Comparison of ENCODE assay signal across 19 mouse cellular contexts in the genomic region with DNA sequence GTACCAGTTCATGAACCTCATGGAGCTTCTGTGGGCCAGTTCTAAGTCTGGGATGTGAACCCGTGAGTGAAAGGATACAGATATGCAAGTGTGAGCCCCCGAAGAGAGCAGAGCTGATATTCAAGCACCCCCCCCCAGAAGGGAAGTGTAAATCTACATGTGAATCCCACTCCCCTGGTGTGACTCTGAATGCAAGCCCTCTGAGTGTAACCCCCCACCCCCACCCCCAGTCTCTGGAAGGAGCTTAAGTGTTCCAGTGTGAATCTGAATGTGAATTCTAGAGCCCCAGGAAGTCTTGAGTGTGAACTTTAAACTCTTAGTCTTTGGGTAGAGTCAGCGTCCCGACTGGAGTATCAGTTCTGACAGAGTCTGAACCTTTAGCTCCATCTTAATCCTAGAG. TPM values are rescaled to one million over a fixed set of nuclear protein-coding genes. Genes with fewer than 3 reads are reported as not detected.
DNase-seq lines count a peak whose midpoint lies in the region; ATAC-seq lines count a peak whose summit lies in the region.
"Not testable (repeated sequence)": the region's sequence is repeated elsewhere in the genome, so short reads cannot be mapped to it uniquely, and the experiment has no call there.
"Had no signal": no experiment of that assay in that cellular context is flagged by ENCODE, and none has a peak within 500 bp of the region (broad histone marks: within the 10 kb centered on the region; RNA-seq: fewer than 3 reads in every experiment).

No protein-coding gene starts in this region.

- H3K4me2 ChIP-seq in forebrain, embryonic 15.5 days (replicated peaks): peak overlapping the region; percentile 25; the same call in 1 of the 2 replicates
- peak overlapping the region; percentile 29 for H3K4me2 ChIP-seq in hindbrain, embryonic 11.5 days (replicated peaks; ENCODE audit: low read depth, low read length)
- H3K4me2 ChIP-seq in hindbrain, embryonic 16.5 days (ENCODE audit: low read length): peak overlapping the region; percentile 5; the same call in 1 of the 2 replicates
- peak overlapping the region; percentile 25 for H3K4me2 ChIP-seq in midbrain, embryonic 15.5 days
- peak overlapping the region; percentile 26; the same call in 1 of the 2 replicates for H3K4me2 ChIP-seq in neural tube, embryonic 14.5 days (ENCODE audit: low read depth, low read length)

- not testable (repeated sequence) for ATAC-seq in forebrain, embryonic 15.5 days (replicated peaks); hindbrain, embryonic 11.5 days (ENCODE audit: low FRiP score); hindbrain, embryonic 16.5 days; midbrain, embryonic 15.5 days (replicated peaks); neural tube, embryonic 14.5 days (ENCODE audit: low read depth)

- WGBS in embryonic facial prominence, embryonic 10.5 days: 11% methylated on average over 4 of the region's 4 CpGs
- 13% methylated on average over 4 of the region's 4 CpGs for WGBS in forebrain, embryonic 10.5 days
- WGBS in forebrain, embryonic 15.5 days: 5% methylated on average over 4 of the region's 4 CpGs
- 5% methylated on average over 4 of the region's 4 CpGs for WGBS in hindbrain, embryonic 11.5 days
- 7% methylated on average over 4 of the region's 4 CpGs for WGBS in hindbrain, embryonic 16.5 days
- WGBS in midbrain, embryonic 10.5 days: 5% methylated on average over 4 of the region's 4 CpGs
- 1% methylated on average over 4 of the region's 4 CpGs for WGBS in midbrain, embryonic 15.5 days
- WGBS in neural tube, embryonic 14.5 days: 2% methylated on average over 4 of the region's 4 CpGs

- peaks cover 19% of the 10 kb centered on the region for H3K27me3 ChIP-seq in embryonic facial prominence, embryonic 10.5 days (replicated peaks; ENCODE audit: low read depth, poor library complexity, severe bottlenecking)
- H3K27me3 ChIP-seq in forebrain, embryonic 10.5 days (ENCODE audit: poor library complexity, severe bottlenecking): peaks cover 16% of the 10 kb centered on the region
- H3K27me3 ChIP-seq in forebrain, embryonic 15.5 days; hindbrain, embryonic 11.5 days (ENCODE audit: control insufficient read depth, insufficient read depth, low read length); hindbrain, embryonic 16.5 days (replicated peaks; ENCODE audit: control insufficient read depth, insufficient read depth, low read length); midbrain, embryonic 15.5 days (replicated peaks); neural tube, embryonic 14.5 days (ENCODE audit: control insufficient read depth, insufficient read depth, low read length): not testable (repeated sequence)
- peaks cover 13% of the 10 kb centered on the region for H3K27me3 ChIP-seq in midbrain, embryonic 10.5 days (ENCODE audit: low read depth, poor library complexity, severe bottlenecking)

- H3K36me3 ChIP-seq in embryonic facial prominence, embryonic 10.5 days (replicated peaks); forebrain, embryonic 10.5 days (replicated peaks); forebrain, embryonic 15.5 days; hindbrain, embryonic 11.5 days (ENCODE audit: control insufficient read depth, insufficient read depth, low read length); hindbrain, embryonic 16.5 days (ENCODE audit: control insufficient read depth, insufficient read depth, low read length); midbrain, embryonic 10.5 days; midbrain, embryonic 15.5 days (replicated peaks); neural tube, embryonic 14.5 days (ENCODE audit: control insufficient read depth, insufficient read depth, low read length): not testable (repeated sequence)

- H3K27ac ChIP-seq in embryonic facial prominence, embryonic 10.5 days (replicated peaks); forebrain, embryonic 10.5 days; forebrain, embryonic 15.5 days (replicated peaks); hindbrain, embryonic 11.5 days (ENCODE audit: low read depth, low read length); hindbrain, embryonic 16.5 days (ENCODE audit: low read depth, low read length); midbrain, embryonic 15.5 days; neural tube, embryonic 14.5 days (ENCODE audit: low read depth, low read length): not testable (repeated sequence)
- H3K27ac ChIP-seq in midbrain, embryonic 10.5 days (replicated peaks): peak overlapping the region; percentile 70; the same call in 1 of the 2 replicates

- peaks cover 17% of the 10 kb centered on the region for H3K4me1 ChIP-seq in embryonic facial prominence, embryonic 10.5 days
- H3K4me1 ChIP-seq in forebrain, embryonic 10.5 days: peaks cover 29% of the 10 kb centered on the region
- not testable (repeated sequence) for H3K4me1 ChIP-seq in forebrain, embryonic 15.5 days; hindbrain, embryonic 11.5 days (replicated peaks; ENCODE audit: control insufficient read depth, insufficient read depth, low read length); hindbrain, embryonic 16.5 days (ENCODE audit: control insufficient read depth, insufficient read depth, low read depth, low read length); midbrain, embryonic 15.5 days; neural tube, embryonic 14.5 days (ENCODE audit: control insufficient read depth, insufficient read depth, low read length)
- peaks cover 31% of the 10 kb centered on the region for H3K4me1 ChIP-seq in midbrain, embryonic 10.5 days

- H3K9ac ChIP-seq in forebrain, embryonic 15.5 days (replicated peaks); hindbrain, embryonic 16.5 days (ENCODE audit: low read depth, low read length); midbrain, embryonic 15.5 days; neural tube, embryonic 14.5 days (replicated peaks; ENCODE audit: low read depth, low read length): not testable (repeated sequence)
- H3K9ac ChIP-seq in hindbrain, embryonic 11.5 days (ENCODE audit: low read depth, low read length): peak overlapping the region; percentile 7; the same call in 1 of the 2 replicates

- not testable (repeated sequence) for DNase-seq in embryonic facial prominence, embryonic 10.5 days (ENCODE audit: low spot score); forebrain, embryonic 10.5 days (ENCODE audit: extremely low spot score, low spot score); hindbrain, embryonic 11.5 days (ENCODE audit: low spot score); midbrain, embryonic 10.5 days (ENCODE audit: low spot score)

- H3K9me3 ChIP-seq in embryonic facial prominence, embryonic 10.5 days; forebrain, embryonic 10.5 days; forebrain, embryonic 15.5 days; hindbrain, embryonic 11.5 days (ENCODE audit: control insufficient read depth, low read length); hindbrain, embryonic 16.5 days (ENCODE audit: control insufficient read depth, low read length); midbrain, embryonic 10.5 days (replicated peaks); midbrain, embryonic 15.5 days; neural tube, embryonic 14.5 days (ENCODE audit: control insufficient read depth, low read length): not testable (repeated sequence)

- H3K4me3 ChIP-seq in embryonic facial prominence, embryonic 10.5 days: peak overlapping the region; percentile 40
- peak overlapping the region; percentile 42 for H3K4me3 ChIP-seq in forebrain, embryonic 10.5 days
- peak overlapping the region; percentile 6; the same call in 1 of the 2 replicates for H3K4me3 ChIP-seq in forebrain, embryonic 15.5 days
- peak overlapping the region; percentile 15; the same call in 1 of the 2 replicates for H3K4me3 ChIP-seq in hindbrain, embryonic 11.5 days (ENCODE audit: low read depth, low read length)
- H3K4me3 ChIP-seq in hindbrain, embryonic 16.5 days (ENCODE audit: low read length); midbrain, embryonic 15.5 days; neural tube, embryonic 14.5 days (ENCODE audit: low read depth, low read length): not testable (repeated sequence)
- H3K4me3 ChIP-seq in midbrain, embryonic 10.5 days: peak overlapping the region; percentile 48

RNA-seq across cellular contexts. Expression of a gene that starts 3.4 kb away (rescaled TPM):
- polyA plus RNA-seq in embryonic facial prominence, embryonic 10.5 days (2016; fragmentation: Nextera tagmentation; extraction: Ambion mirVana): 8.6 and 11.1 TPM in 2 replicates
- polyA plus RNA-seq in forebrain, embryonic 10.5 days (2016; fragmentation: Nextera tagmentation; extraction: Ambion mirVana): 19.4 and 21.9 TPM in 2 replicates
- polyA plus RNA-seq in forebrain, embryonic 15.5 days (2015; fragmentation: Nextera tagmentation; extraction: Ambion mirVana): 15.8 and 16.6 TPM in 2 replicates
- 27.8 and 29.5 TPM in 2 replicates for polyA plus RNA-seq in hindbrain, embryonic 11.5 days (2014; fragmentation: Nextera tagmentation; extraction: Ambion mirVana)
- polyA plus RNA-seq in hindbrain, embryonic 16.5 days (2015; fragmentation: Nextera tagmentation; extraction: Ambion mirVana): 22.5 and 29.5 TPM in 2 replicates
- 27.1 and 35.8 TPM in 2 replicates for polyA plus RNA-seq in midbrain, embryonic 10.5 days (2016; fragmentation: Nextera tagmentation; extraction: Ambion mirVana)
- 28.1 and 32.2 TPM in 2 replicates for polyA plus RNA-seq in midbrain, embryonic 15.5 days (2015; fragmentation: Nextera tagmentation; extraction: Ambion mirVana)
- 15.6 and 19.9 TPM in 2 replicates for polyA plus RNA-seq in neural tube, embryonic 14.5 days (2014; fragmentation: Nextera tagmentation; extraction: Ambion mirVana)
- polyA plus RNA-seq: activated CD4-positive, CD25-positive, alpha-beta regulatory T cell, adult 4 months; CD4-positive, CD25-positive, alpha-beta regulatory T cell, adult 4 months; erythroblast, embryonic 14.5 days had no signal

RNA-seq across cellular contexts. Expression of a gene that starts 6.3 kb away (rescaled TPM):
- polyA plus RNA-seq in embryonic facial prominence, embryonic 10.5 days (2016; fragmentation: Nextera tagmentation; extraction: Ambion mirVana): 146 and 188 TPM in 2 replicates
- polyA plus RNA-seq in forebrain, embryonic 10.5 days (2016; fragmentation: Nextera tagmentation; extraction: Ambion mirVana): 82.0 and 90.0 TPM in 2 replicates
- 23.8 and 26.4 TPM in 2 replicates for polyA plus RNA-seq in forebrain, embryonic 15.5 days (2015; fragmentation: Nextera tagmentation; extraction: Ambion mirVana)
- polyA plus RNA-seq in hindbrain, embryonic 11.5 days (2014; fragmentation: Nextera tagmentation; extraction: Ambion mirVana): 83.7 TPM in 2 replicates
- 46.4 and 46.6 TPM in 2 replicates for polyA plus RNA-seq in hindbrain, embryonic 16.5 days (2015; fragmentation: Nextera tagmentation; extraction: Ambion mirVana)
- 69.0 TPM in 2 replicates for polyA plus RNA-seq in midbrain, embryonic 10.5 days (2016; fragmentation: Nextera tagmentation; extraction: Ambion mirVana)
- polyA plus RNA-seq in midbrain, embryonic 15.5 days (2015; fragmentation: Nextera tagmentation; extraction: Ambion mirVana): 37.5 and 40.3 TPM in 2 replicates
- 26.2 and 47.2 TPM in 2 replicates for polyA plus RNA-seq in neural tube, embryonic 14.5 days (2014; fragmentation: Nextera tagmentation; extraction: Ambion mirVana)

RNA-seq across cellular contexts. Expression of a gene that starts 19.8 kb away (rescaled TPM):
- 91.2 and 91.9 TPM in 2 replicates for polyA plus RNA-seq in embryonic facial prominence, embryonic 10.5 days (2016; fragmentation: Nextera tagmentation; extraction: Ambion mirVana)
- 97.3 and 98.1 TPM in 2 replicates for polyA plus RNA-seq in forebrain, embryonic 10.5 days (2016; fragmentation: Nextera tagmentation; extraction: Ambion mirVana)
- 58.0 and 70.0 TPM in 2 replicates for polyA plus RNA-seq in forebrain, embryonic 15.5 days (2015; fragmentation: Nextera tagmentation; extraction: Ambion mirVana)
- 80.0 and 84.1 TPM in 2 replicates for polyA plus RNA-seq in hindbrain, embryonic 11.5 days (2014; fragmentation: Nextera tagmentation; extraction: Ambion mirVana)
- 63.6 and 65.2 TPM in 2 replicates for polyA plus RNA-seq in hindbrain, embryonic 16.5 days (2015; fragmentation: Nextera tagmentation; extraction: Ambion mirVana)
- polyA plus RNA-seq in midbrain, embryonic 10.5 days (2016; fragmentation: Nextera tagmentation; extraction: Ambion mirVana): 86.4 and 91.5 TPM in 2 replicates
- 59.1 and 64.6 TPM in 2 replicates for polyA plus RNA-seq in midbrain, embryonic 15.5 days (2015; fragmentation: Nextera tagmentation; extraction: Ambion mirVana)
- polyA plus RNA-seq in neural tube, embryonic 14.5 days (2014; fragmentation: Nextera tagmentation; extraction: Ambion mirVana): 61.3 and 65.5 TPM in 2 replicates

RNA-seq across cellular contexts. Expression of a gene that starts 29.5 kb away (rescaled TPM):
- polyA plus RNA-seq in embryonic facial prominence, embryonic 10.5 days (2016; fragmentation: Nextera tagmentation; extraction: Ambion mirVana): 133 and 140 TPM in 2 replicates
- 141 and 142 TPM in 2 replicates for polyA plus RNA-seq in forebrain, embryonic 10.5 days (2016; fragmentation: Nextera tagmentation; extraction: Ambion mirVana)
- 304 and 307 TPM in 2 replicates for polyA plus RNA-seq in forebrain, embryonic 15.5 days (2015; fragmentation: Nextera tagmentation; extraction: Ambion mirVana)
- polyA plus RNA-seq in hindbrain, embryonic 11.5 days (2014; fragmentation: Nextera tagmentation; extraction: Ambion mirVana): 187 and 192 TPM in 2 replicates
- polyA plus RNA-seq in hindbrain, embryonic 16.5 days (2015; fragmentation: Nextera tagmentation; extraction: Ambion mirVana): 309 and 323 TPM in 2 replicates
- polyA plus RNA-seq in midbrain, embryonic 10.5 days (2016; fragmentation: Nextera tagmentation; extraction: Ambion mirVana): 150 and 167 TPM in 2 replicates
- polyA plus RNA-seq in midbrain, embryonic 15.5 days (2015; fragmentation: Nextera tagmentation; extraction: Ambion mirVana): 295 and 308 TPM in 2 replicates
- polyA plus RNA-seq in neural tube, embryonic 14.5 days (2014; fragmentation: Nextera tagmentation; extraction: Ambion mirVana): 259 and 281 TPM in 2 replicates

RNA-seq across cellular contexts. Expression of a gene that starts 37.4 kb away (rescaled TPM):
- polyA plus RNA-seq in embryonic facial prominence, embryonic 10.5 days (2016; fragmentation: Nextera tagmentation; extraction: Ambion mirVana): 0.50 and 0.86 TPM in 2 replicates
- 1.1 and 1.4 TPM in 2 replicates for polyA plus RNA-seq in forebrain, embryonic 10.5 days (2016; fragmentation: Nextera tagmentation; extraction: Ambion mirVana)
- polyA plus RNA-seq in forebrain, embryonic 15.5 days (2015; fragmentation: Nextera tagmentation; extraction: Ambion mirVana): 0.13 and 0.18 TPM in 2 replicates
- 0.68 and 0.93 TPM in 2 replicates for polyA plus RNA-seq in hindbrain, embryonic 11.5 days (2014; fragmentation: Nextera tagmentation; extraction: Ambion mirVana)
- 0.76 and 0.84 TPM in 2 replicates for polyA plus RNA-seq in hindbrain, embryonic 16.5 days (2015; fragmentation: Nextera tagmentation; extraction: Ambion mirVana)
- 0.28 and 0.63 TPM in 2 replicates for polyA plus RNA-seq in midbrain, embryonic 10.5 days (2016; fragmentation: Nextera tagmentation; extraction: Ambion mirVana)
- polyA plus RNA-seq in midbrain, embryonic 15.5 days (2015; fragmentation: Nextera tagmentation; extraction: Ambion mirVana): 0.56 and 1.1 TPM in 2 replicates
- polyA plus RNA-seq in neural tube, embryonic 14.5 days (2014; fragmentation: Nextera tagmentation; extraction: Ambion mirVana): 1.4 and 1.8 TPM in 2 replicates
- polyA plus RNA-seq: activated CD4-positive, CD25-positive, alpha-beta regulatory T cell, adult 4 months; adrenal gland, adult 2 months; CD4-positive, CD25-positive, alpha-beta regulatory T cell, adult 4 months; erythroblast, embryonic 14.5 days; heart, embryonic 10.5 days; heart, embryonic 15.5 days; intestine, embryonic 16.5 days; limb, embryonic 11.5 days; liver, embryonic 14.5 days; lung, adult 2 months; stomach, embryonic 15.5 days had no signal
